Mouse (Mus musculus) testis, adult 2 months (tissue): ENCODE measurements around the gene Dcaf1.

ENCODE experiments used
- CTCF ChIP-seq: fragments of 200-500 bp; IDR thresholded peaks from 2 replicates; pipeline ENCODE4 v1.5.1; 2012; ENCODE audit warnings: low read depth, mild to moderate bottlenecking, inconsistent platforms, low read length, moderate library complexity; ENCODE audit not compliant: control insufficient read depth, insufficient read depth, insufficient replicate concordance
- POLR2A ChIP-seq: fragments of 200-500 bp; IDR thresholded peaks from 2 replicates; pipeline ENCODE4 v1.6.1; 2012; ENCODE audit warnings: low read depth, mild to moderate bottlenecking, inconsistent platforms, low read length, moderate library complexity; ENCODE audit not compliant: control insufficient read depth

DNA sequence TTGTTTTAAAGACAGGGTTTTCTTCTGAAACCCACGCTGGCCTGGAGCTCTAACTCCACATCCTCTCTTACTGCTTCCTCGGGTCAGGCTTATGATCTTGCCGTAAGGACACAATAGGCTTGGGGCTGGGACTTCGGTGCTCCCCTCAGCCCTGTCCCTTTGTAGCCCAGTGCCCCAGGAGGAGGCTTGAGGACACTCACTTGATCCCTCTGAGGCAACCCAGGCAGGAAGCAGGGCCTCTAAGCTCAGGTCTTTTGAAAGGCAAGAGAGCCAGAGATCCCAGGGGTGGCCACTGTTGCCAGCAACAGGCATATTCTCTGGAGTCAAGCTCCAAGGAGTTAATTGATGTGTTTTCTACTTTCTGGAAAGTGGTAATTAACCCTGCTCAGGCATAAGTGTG lies 57.8 kb downstream of the Dcaf1 start:
- TF ChIP-seq CTCF (no peak), POLR2A (no peak)
